Mouse (Mus musculus): ENCODE measurements at regions not wholly inside any gene's neighbourhood (a gene's known extent, or its start where the extent isn't known, plus 50 kb on each side); places are given as distances from the start of the nearest gene placed in this dataset.

DNA sequence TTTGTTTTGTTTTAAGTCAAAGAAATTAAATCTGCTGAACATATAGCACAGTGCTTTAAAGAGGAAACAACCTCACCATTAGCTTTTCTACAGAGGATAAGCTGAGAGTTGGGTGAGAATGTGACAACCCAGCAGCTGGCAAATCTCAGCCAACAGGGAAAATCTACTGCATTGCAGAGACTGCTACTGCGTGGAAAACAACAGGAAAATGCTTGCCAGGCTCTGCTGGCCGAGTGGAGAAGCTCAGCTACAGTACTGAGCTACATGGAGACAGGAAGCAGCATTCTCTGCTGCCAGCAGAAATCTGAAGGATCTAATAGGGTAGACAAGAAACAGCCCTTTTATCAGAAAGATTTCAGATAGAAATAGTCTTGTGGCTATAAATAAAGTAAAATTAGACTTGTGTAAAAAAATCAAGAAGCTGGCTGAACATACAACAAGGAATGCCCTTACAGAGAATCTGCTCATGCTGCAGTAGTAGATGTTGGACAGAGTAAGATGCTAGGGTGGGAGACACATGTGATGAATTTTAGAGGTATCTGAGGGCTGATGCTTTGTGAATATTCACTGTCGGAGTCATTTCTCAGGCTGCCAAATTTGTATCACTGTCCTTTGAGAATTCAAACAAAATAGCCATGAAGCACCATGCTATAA lies 382.1 kb downstream of the Rad51ap2 start:
- no peak for ATAC-seq (ENCODE audit: extremely low read depth, insufficient number of reproducible peaks, low FRiP score, poor library complexity, severe bottlenecking)

DNA sequence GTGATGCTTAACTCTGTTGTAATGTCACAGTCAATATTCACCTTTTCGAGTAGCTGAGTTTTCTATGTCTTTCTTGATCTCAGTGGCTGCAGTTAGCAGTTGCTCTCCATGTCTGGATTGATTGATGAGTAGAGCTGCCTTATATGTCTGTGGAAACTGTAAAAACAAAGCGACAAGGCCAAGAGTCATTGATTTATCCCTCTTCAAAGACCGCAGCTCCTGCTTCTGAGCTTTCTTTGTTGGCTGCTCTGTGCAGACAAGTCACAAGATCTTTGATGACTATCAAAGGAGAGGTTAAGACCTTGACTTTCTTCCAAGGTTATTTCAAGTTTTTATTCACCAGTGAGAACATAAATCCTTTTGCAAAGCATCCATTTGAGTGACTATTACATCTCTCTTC lies 395.2 kb downstream of the Rad51ap2 start:
- ATAC-seq (ENCODE audit: extremely low read depth, insufficient number of reproducible peaks, low FRiP score, poor library complexity, severe bottlenecking), result no peak

DNA sequence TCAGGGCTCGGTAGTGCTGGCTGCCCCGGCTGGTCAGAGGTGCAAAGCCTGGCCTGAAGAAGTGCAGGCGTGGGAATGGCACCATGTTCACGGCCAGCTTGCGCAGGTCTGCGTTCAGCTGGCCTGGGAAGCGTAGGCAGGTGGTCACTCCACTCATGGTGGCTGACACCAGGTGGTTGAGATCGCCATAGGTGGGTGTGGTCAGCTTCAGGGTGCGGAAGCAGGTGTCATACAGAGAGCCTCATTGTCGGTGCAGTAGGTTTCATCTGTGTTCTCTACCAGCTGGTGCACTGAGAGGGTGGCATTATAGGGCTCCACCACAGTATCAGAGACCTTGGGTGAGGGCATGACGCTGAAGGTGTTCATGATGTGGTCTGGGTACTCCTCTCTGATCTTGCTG lies 380.1 kb upstream of the Fam49a start:
- ATAC-seq (ENCODE audit: extremely low read depth, insufficient number of reproducible peaks, low FRiP score, poor library complexity, severe bottlenecking), result 0 out of 2 replicates have a peak, but pooled peaks have one; percentile 3

DNA sequence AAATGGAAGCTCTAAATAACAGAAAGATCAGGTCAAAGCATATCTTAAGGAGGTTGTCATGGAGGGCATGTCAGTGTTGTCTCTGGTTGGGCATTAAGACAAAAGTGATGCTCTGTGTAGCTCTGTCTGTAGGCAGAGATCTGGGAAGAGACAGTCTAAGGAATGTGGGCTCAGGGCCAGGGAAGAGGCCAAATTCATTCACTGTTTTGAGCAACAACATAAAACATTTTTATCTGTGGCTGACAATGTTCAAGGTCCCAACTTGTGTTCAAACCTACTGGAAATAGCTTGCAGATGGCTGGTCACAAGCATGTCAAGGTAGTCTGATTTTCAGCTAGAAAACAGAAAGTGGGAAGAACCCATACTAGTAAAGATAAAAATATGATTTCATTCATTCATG lies 374.6 kb upstream of the Fam49a start:
- no peak for ATAC-seq (ENCODE audit: extremely low read depth, insufficient number of reproducible peaks, low FRiP score, poor library complexity, severe bottlenecking)

DNA sequence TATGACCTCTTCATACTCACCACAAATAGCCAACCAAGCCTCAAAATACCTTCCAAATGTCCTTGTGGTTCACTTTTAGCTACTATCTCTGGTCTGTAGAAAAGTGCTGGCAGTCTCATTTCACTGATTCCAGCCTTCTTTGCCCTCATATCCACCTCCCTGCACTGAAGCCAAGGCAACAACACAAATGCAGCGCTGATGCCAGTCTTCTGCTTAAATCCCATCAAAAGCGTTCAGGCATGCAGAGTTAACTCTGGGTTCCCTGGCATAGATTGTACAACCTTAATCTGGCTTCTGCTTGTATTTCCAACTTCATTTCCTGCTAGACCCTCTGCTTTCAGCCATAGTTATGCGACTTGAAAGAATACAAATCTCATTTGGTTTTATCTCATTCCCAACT lies 362.9 kb upstream of the Fam49a start:
- no peak for ATAC-seq (ENCODE audit: extremely low read depth, insufficient number of reproducible peaks, low FRiP score, poor library complexity, severe bottlenecking)

DNA sequence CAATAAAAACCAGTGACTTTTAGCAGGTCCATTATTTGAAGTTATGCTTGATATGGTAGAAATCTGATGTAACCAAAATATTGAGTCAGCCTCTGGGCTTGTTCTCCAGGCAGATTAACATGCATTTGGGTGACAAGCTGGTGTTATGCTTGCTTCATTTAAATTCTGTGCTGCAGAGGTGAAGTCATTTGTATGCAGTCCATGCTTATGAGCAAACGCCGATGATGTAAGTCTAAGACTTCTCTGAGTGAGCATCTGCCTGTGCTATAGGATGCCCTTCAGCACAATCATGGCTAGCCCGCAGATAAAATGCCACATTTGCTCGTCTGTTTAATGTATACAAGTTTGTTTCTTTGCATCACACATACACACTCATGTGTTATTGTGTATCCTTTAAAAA lies 355.4 kb upstream of the Fam49a start:
- no peak for ATAC-seq (ENCODE audit: extremely low read depth, insufficient number of reproducible peaks, low FRiP score, poor library complexity, severe bottlenecking)
